In genomic region chr2:61121281-61121680, GRCm38 (mm10) we compare ENCODE assay signal across 28 mouse cellular contexts.
DNase-seq lines count a peak whose midpoint lies in the region; ATAC-seq and TF ChIP-seq lines count a peak whose summit lies in the region.
"Had no signal": no experiment of that assay in that cellular context is flagged by ENCODE, and none has a peak within 500 bp of the region (broad histone marks: within the 10 kb centered on the region; RNA-seq: fewer than 3 reads in every experiment).

No protein-coding gene starts in this region.

- peak; percentile 13 to 16 for DNase-seq in urinary bladder, postnatal 36 days (ENCODE audit: low spot score in 2 of 2)
- no peak for DNase-seq in urinary bladder, postnatal 10 days (ENCODE audit: low spot score)
- peak; percentile 47 for DNase-seq in 416B (ENCODE audit: low read depth)
- no peak for DNase-seq in stomach, postnatal 0 days (ENCODE audit: low spot score)
- DNase-seq in limb, embryonic 10.5 days (ENCODE audit: low spot score) = no peak
- no peak for DNase-seq in cerebellum, postnatal 36 days
- DNase-seq: adrenal gland, postnatal 10 days; adrenal gland, postnatal 36 days; cerebellum, adult 2 months; cerebellum, adult 9-11 months; cerebellum, postnatal 25 days; embryo, embryonic 11 days; gastrocnemius, postnatal 10 days; gastrocnemius, postnatal 36 days; heart, postnatal 36 days had no signal

- TF ChIP-seq EP300 in stomach, postnatal 0 days (optimal IDR thresholded peaks at IDR 0.05) = no peak

- H3K9ac ChIP-seq in stomach, postnatal 0 days (ENCODE audit: low read length) = no peak overlapping the region
- H3K9ac ChIP-seq: embryonic facial prominence, embryonic 13.5 days; forebrain, embryonic 12.5 days; forebrain, embryonic 15.5 days; hindbrain, embryonic 13.5 days had no signal

- H3K36me3 ChIP-seq in stomach, postnatal 0 days (ENCODE audit: control insufficient read depth, insufficient read depth, low read length) = no peaks in the 10 kb centered on the region
- H3K36me3 ChIP-seq in limb, embryonic 10.5 days = no peaks in the 10 kb centered on the region
- H3K36me3 ChIP-seq: embryonic facial prominence, embryonic 10.5 days; embryonic facial prominence, embryonic 13.5 days; forebrain, embryonic 12.5 days; forebrain, embryonic 15.5 days; hindbrain, embryonic 10.5 days; hindbrain, embryonic 13.5 days had no signal

- no peak for TF ChIP-seq CTCF in stomach, postnatal 0 days (IDR thresholded peaks at IDR 0.05; ENCODE audit: low read depth)

- H3K4me3 ChIP-seq in stomach, postnatal 0 days (ENCODE audit: low read depth, low read length) = no peak overlapping the region
- H3K4me3 ChIP-seq in limb, embryonic 10.5 days = no peak overlapping the region
- H3K4me3 ChIP-seq: embryonic facial prominence, embryonic 10.5 days; embryonic facial prominence, embryonic 13.5 days; erythroblast, embryonic 14.5 days; forebrain, embryonic 12.5 days; forebrain, embryonic 15.5 days; hindbrain, embryonic 10.5 days; hindbrain, embryonic 13.5 days had no signal

- no peak overlapping the region for H3K27ac ChIP-seq in stomach, postnatal 0 days (replicated peaks)
- no peak overlapping the region for H3K27ac ChIP-seq in limb, embryonic 10.5 days
- H3K27ac ChIP-seq: embryonic facial prominence, embryonic 10.5 days; embryonic facial prominence, embryonic 13.5 days; forebrain, embryonic 12.5 days; forebrain, embryonic 15.5 days; hindbrain, embryonic 10.5 days; hindbrain, embryonic 13.5 days had no signal

- no peak overlapping the region for H3K4me2 ChIP-seq in stomach, postnatal 0 days (replicated peaks; ENCODE audit: low read depth)
- H3K4me2 ChIP-seq: embryonic facial prominence, embryonic 13.5 days; forebrain, embryonic 12.5 days; forebrain, embryonic 15.5 days; heart, embryonic 11.5 days; hindbrain, embryonic 13.5 days had no signal

- H3K9me3 ChIP-seq in stomach, postnatal 0 days (ENCODE audit: control insufficient read depth, low read length) = no peaks in the 10 kb centered on the region
- H3K9me3 ChIP-seq in limb, embryonic 10.5 days (replicated peaks) = no peaks in the 10 kb centered on the region
- H3K9me3 ChIP-seq: embryonic facial prominence, embryonic 10.5 days; embryonic facial prominence, embryonic 13.5 days; forebrain, embryonic 12.5 days; forebrain, embryonic 15.5 days; hindbrain, embryonic 10.5 days; hindbrain, embryonic 13.5 days had no signal

- WGBS in stomach, postnatal 0 days = 79% methylated on average over 5 of the region's 5 CpGs
- 87% methylated on average over 5 of the region's 5 CpGs for WGBS in limb, embryonic 10.5 days

- H3K27me3 ChIP-seq in stomach, postnatal 0 days (ENCODE audit: control insufficient read depth, insufficient read depth, low read length) = no peaks in the 10 kb centered on the region
- no peaks in the 10 kb centered on the region for H3K27me3 ChIP-seq in limb, embryonic 10.5 days (ENCODE audit: low read depth, poor library complexity, severe bottlenecking)
- H3K27me3 ChIP-seq: embryonic facial prominence, embryonic 13.5 days; forebrain, embryonic 12.5 days; forebrain, embryonic 15.5 days; hindbrain, embryonic 13.5 days; Patski had no signal

- no peaks in the 10 kb centered on the region for H3K4me1 ChIP-seq in stomach, postnatal 0 days (replicated peaks; ENCODE audit: control insufficient read depth, insufficient read depth)
- no peaks in the 10 kb centered on the region for H3K4me1 ChIP-seq in limb, embryonic 10.5 days
- H3K4me1 ChIP-seq: embryonic facial prominence, embryonic 13.5 days; forebrain, embryonic 12.5 days; forebrain, embryonic 15.5 days; hindbrain, embryonic 10.5 days; hindbrain, embryonic 13.5 days had no signal

- peak; percentile 64 for ATAC-seq in stomach, postnatal 0 days (ENCODE audit: low FRiP score, low TSS enrichment)
- ATAC-seq: CD4-positive, CD25-positive, alpha-beta regulatory T cell, adult 4 months; forebrain, embryonic 15.5 days; hindbrain, embryonic 16.5 days; inflammation-experienced regulatory T-cells, adult 6 months; intestine, embryonic 16.5 days; Patski had no signal

Comparison
In these comparisons a context has a peak if more than half of its experiments do, and no peak if none do; other contexts are left out.
1. DNase-seq: peak in urinary bladder, postnatal 36 days (2 of 2) and 416B (single experiment); none in urinary bladder, postnatal 10 days (single experiment), stomach, postnatal 0 days (single experiment), limb, embryonic 10.5 days (single experiment) and cerebellum, postnatal 36 days (0 of 2).